Mouse (Mus musculus) lung, postnatal 25 days (tissue): ENCODE measurements at regions not wholly inside any gene's neighbourhood (a gene's known extent, or its start where the extent isn't known, plus 50 kb on each side); places are given as distances from the start of the nearest gene placed in this dataset.
A peak's percentile ranks its signal among the peaks of the same experiment; 100 is the strongest.
"Not testable (repeated sequence)": the region's sequence is repeated elsewhere in the genome, so short reads cannot be mapped to it uniquely, and the experiment has no call there.

Experiments used
- DNase-seq: peaks from one replicate; pipeline ENCODE4 v3.0.0; 2022; ENCODE audit warnings: low spot score

GRCm38 (mm10) chr3:152040751-152041150 lies 125.3 kb downstream of the Gipc2 start:
- no peak for DNase-seq

- not testable (repeated sequence) for DNase-seq
Measured at GRCm38 (mm10) chr3:152036819-152037218, 129.2 kb downstream of the Gipc2 start.

GRCm38 (mm10) chr3:152035416-152035815 lies 130.6 kb downstream of the Gipc2 start:
- DNase-seq = no peak

GRCm38 (mm10) chr3:152034686-152035085 lies 131.3 kb downstream of the Gipc2 start:
- DNase-seq = no peak

- no peak for DNase-seq
Measured at GRCm38 (mm10) chr3:152034221-152034620, 131.8 kb downstream of the Gipc2 start.

- DNase-seq = no peak
Measured at GRCm38 (mm10) chr3:152032663-152033318, 133.2 kb downstream of the Gipc2 start.

GRCm38 (mm10) chr3:152028695-152029094 lies 137.3 kb downstream of the Gipc2 start:
- no peak for DNase-seq

GRCm38 (mm10) chr3:152026034-152026433 lies 140.0 kb downstream of the Gipc2 start:
- no peak for DNase-seq

GRCm38 (mm10) chr3:152025122-152025521 lies 140.9 kb downstream of the Gipc2 start:
- DNase-seq = no peak

- no peak for DNase-seq
Measured at GRCm38 (mm10) chr3:152006747-152007146, 159.3 kb downstream of the Gipc2 start.

GRCm38 (mm10) chr3:152005366-152006025 lies 160.5 kb downstream of the Gipc2 start:
- DNase-seq = no peak

- DNase-seq = peak; percentile 53
Measured at GRCm38 (mm10) chr3:152004411-152004955, 161.5 kb downstream of the Gipc2 start.

- DNase-seq = no peak
Measured at GRCm38 (mm10) chr3:151997534-151998107, 160.2 kb upstream of the Ptgfr start.

GRCm38 (mm10) chr3:151997111-151997510 lies 159.7 kb upstream of the Ptgfr start:
- DNase-seq = no peak

- DNase-seq = no peak
Measured at GRCm38 (mm10) chr3:151988221-151988620, 150.8 kb upstream of the Ptgfr start.

GRCm38 (mm10) chr3:151978136-151978535 lies 140.7 kb upstream of the Ptgfr start:
- no peak for DNase-seq

- no peak for DNase-seq
Measured at GRCm38 (mm10) chr3:151977651-151978050, 140.2 kb upstream of the Ptgfr start.

GRCm38 (mm10) chr3:151949865-151950264 lies 112.4 kb upstream of the Ptgfr start:
- DNase-seq = no peak

- DNase-seq = no peak
Measured at GRCm38 (mm10) chr3:151948015-151948645, 110.7 kb upstream of the Ptgfr start.

GRCm38 (mm10) chr3:151945916-151946315 lies 108.5 kb upstream of the Ptgfr start:
- DNase-seq = no peak

GRCm38 (mm10) chr3:151943542-151943941 lies 106.1 kb upstream of the Ptgfr start:
- no peak for DNase-seq

- peak; percentile 23 for DNase-seq
Measured at GRCm38 (mm10) chr3:151938472-151939029, 101.1 kb upstream of the Ptgfr start.
